Mouse (Mus musculus): Measurements from ENCODE around the gene Strn3.

DNA sequence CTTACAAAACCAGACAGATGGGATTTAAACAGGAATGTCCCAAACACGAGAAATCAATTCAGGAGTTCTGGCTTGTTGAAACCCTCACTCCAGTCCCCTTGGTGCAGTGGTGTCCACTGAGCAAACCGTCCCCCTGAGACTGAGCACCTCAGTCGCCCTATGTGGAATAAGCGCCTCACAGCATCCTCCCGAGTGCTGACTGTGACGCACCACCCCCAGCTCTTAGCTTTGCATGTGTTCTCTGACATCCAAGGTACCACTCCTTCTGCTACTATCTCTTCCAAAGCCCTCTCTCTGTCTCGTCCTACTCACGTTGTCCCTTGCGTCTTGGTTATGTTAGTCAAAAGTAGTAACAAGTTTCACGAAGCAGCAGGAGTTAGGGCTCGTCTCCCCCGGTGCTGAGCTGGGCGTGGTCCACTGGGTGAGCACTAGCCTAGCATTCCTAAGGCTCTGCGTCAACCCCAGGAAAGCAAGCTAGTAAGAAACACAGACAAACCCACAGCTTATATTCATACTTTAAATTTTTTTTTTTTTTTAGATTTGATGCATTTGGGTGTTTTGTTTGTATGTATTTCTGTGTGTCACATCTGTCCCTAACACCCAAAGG is 43.0 kb upstream of the Strn3 start:
- no peak for TF ChIP-seq CTCF (IDR thresholded peaks at IDR 0.05; ENCODE audit: extremely low read depth, insufficient read depth, insufficient read length, insufficient replicate concordance)
- TF ChIP-seq POLR2A (IDR thresholded peaks at IDR 0.05; ENCODE audit: low read depth, low read length), result no peak
